Mouse (Mus musculus): ENCODE results near the gene Itga2b.

Itga2b gene

DNA sequence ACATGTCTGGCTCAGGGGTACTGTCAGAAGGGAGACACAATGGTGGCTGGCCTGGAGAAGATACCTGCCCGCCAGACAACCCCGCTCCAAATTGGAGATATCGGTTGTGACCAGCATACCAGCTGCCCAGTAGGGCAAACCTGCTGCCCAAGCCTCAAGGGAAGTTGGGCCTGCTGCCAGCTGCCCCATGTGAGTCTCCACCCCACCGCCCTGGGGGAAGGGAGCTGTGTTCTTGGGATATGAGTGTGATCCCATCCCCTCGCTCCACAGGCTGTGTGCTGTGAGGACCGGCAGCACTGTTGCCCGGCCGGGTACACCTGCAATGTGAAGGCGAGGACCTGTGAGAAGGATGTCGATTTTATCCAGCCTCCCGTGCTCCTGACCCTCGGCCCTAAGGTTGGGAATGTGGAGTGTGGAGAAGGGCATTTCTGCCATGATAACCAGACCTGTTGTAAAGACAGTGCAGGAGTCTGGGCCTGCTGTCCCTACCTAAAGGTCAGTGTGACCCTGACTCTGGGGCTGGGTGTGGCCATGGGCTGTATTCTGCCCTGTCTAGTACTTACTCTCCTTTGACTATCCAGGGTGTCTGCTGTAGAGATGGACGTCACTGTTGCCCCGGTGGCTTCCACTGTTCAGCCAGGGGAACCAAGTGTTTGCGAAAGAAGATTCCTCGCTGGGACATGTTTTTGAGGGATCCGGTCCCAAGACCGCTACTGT lies 34.0 kb downstream of the Itga2b start:
- DNase-seq = no peak

GRCm38 (mm10) chr11:102434816-102435705 lies 34.9 kb downstream of the Itga2b start:
- DNase-seq = no peak

- peak; percentile 85 for DNase-seq
These were observed 35.5 kb downstream of the Itga2b start for GRCm38 (mm10) chr11:102434406-102434805.

- no peak for DNase-seq
These were observed 36.1 kb downstream of the Itga2b start for GRCm38 (mm10) chr11:102433866-102434265.

- peak; percentile 20 for DNase-seq
These were observed 37.0 kb downstream of the Itga2b start for GRCm38 (mm10) chr11:102432896-102433295.

GRCm38 (mm10) chr11:102432115-102432843 lies 37.6 kb downstream of the Itga2b start:
- no peak for DNase-seq

GRCm38 (mm10) chr11:102431728-102432114 lies 38.2 kb downstream of the Itga2b start:
- DNase-seq = no peak

DNA sequence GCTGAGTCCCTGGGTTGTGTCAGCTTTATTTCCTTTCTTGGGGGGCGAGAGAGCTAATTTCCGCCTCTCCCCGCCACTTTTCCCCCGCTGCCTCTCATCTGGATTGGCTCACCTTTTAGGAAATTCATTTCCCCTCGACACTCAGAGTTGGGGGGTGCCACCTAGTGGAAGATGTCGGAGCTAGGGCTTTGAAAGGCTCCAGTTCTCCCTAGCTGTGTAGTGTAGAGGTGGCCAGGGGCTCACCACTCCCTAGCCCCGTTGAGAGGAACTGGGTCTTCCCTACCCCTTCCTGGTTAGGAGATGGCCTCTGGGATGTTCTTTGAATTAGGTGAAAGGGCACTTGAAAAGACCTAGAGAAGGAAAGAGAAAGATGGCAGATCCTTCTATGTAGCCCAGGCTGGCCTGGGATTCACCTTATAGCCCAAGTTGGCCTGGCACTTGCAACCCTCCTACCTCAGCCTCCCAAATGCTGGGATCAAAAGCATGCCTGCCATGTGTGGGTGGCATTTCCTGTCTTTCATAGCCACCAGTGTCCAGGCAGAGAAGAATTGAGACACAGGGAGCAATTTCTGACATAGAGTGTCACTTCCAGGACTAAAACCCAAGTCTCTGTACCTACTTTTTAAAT lies 38.8 kb downstream of the Itga2b start:
- peak; percentile 78 for DNase-seq

DNA sequence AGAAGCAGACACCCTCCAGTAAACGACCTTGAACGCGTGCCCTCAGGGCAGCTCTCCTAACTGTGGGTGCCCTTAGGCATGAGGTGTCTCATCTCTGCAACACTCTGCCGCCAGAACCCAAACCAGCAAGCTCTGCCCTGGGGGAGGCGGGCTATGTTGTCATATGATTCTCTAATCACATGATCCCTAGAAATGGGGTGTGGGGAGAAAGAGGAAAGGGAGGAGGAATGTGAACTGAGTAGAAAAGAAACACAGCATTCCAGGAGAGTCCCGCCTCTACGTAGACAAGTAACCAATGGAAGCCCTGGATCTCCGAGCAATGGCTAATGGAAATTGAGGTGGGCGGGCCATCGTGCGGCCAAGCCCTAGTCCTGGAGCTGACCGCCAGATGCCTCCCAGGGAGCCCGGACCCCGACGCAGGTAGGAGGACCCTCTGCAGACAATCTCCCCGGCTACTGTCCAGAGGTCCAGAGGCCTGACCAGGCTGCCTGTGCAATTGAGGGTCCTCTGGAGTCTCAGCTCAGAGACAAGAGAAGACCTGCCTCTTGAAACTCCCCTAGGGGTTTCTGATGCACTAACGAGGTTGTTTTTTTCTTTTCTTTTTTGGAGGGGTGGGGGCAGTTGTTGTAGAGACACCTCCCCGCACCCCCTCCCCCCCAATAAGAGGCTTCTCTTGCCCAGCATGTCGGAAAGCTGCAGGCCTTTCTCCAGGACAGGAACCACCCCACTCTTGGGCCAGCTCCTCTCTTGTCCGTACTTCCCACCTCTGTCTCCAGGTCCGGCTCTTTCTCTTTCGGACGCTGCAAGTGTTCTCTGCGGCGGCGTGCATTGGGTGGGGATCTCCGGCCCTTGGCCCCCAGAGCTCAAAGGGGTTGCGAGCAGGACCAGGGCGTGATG lies 39.6 kb downstream of the Itga2b start, which contains the start of gene Grn:
TSS of gene Grn (plus strand) at position 195 of the 897 bp plus-strand sequence.
- DNase-seq = peak; percentile 88

DNA sequence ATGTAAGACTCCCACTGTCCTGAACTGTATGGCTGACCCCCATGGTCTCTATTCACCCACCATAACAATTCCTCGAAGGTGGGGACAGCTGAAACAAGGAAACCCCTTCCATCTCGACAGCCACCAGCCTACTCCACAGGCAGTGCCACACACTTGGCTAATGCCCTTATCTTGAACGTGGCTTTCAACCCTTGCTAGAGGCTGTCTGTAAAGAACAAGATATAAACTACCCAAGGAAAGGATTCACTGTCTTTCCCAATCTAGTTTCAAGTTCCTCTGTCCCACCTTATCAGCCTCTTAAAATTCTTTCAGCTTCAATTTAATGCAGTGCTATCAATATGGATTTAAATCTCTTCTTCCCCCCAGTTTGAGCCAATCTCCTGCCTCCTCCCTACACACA lies 40.4 kb downstream of the Itga2b start:
- no peak for DNase-seq

- no peak for DNase-seq
These were observed 40.9 kb downstream of the Itga2b start for GRCm38 (mm10) chr11:102428981-102429540.

- DNase-seq = no peak
These were observed 44.2 kb downstream of the Itga2b start for GRCm38 (mm10) chr11:102425555-102426316.

- no peak for DNase-seq
These were observed 45.3 kb downstream of the Itga2b start for GRCm38 (mm10) chr11:102424666-102425065.

GRCm38 (mm10) chr11:102421559-102421958 lies 48.4 kb downstream of the Itga2b start:
- DNase-seq = no peak

DNA sequence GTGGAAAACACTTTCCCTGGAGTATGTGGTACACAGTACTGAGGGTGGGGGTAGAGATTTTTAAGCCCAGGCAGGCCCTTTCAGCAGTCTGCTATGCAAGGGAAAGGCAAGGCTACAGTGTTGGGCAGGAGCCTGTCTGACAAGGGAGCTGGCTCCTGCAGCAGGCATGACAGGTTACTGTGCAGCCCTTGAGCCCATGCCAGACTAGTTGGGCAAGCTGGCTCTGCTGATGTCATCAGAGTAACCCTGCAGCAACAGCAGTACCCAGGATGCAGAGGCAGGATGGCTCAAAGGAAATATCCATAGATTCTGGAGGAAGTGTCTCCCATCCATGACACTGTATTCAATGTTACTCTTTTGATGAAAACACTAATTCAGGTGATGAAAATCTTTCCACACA lies 51.0 kb downstream of the Itga2b start:
- no peak for DNase-seq

DNA sequence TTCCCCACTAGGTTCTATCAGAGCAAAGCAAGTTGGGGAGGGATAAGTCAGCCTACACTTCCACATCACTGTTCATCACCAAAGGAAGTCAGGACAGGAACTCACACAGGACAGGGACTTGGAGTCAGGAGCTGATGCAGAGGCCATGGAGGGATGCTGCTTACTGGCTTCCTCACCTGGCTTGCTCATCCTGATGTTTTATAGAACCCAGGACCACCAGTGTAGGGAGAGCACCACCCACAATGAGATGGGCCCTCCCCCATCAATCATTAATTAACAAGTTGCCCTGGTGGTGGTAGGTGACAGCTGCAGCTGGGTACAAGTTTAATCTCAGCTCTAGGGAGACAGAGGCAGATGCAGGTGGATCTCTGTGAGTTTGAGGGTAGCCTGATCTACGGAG lies 52.8 kb downstream of the Itga2b start:
- no peak for DNase-seq

- DNase-seq = no peak
These were observed 54.7 kb downstream of the Itga2b start for GRCm38 (mm10) chr11:102415034-102415802.

DNA sequence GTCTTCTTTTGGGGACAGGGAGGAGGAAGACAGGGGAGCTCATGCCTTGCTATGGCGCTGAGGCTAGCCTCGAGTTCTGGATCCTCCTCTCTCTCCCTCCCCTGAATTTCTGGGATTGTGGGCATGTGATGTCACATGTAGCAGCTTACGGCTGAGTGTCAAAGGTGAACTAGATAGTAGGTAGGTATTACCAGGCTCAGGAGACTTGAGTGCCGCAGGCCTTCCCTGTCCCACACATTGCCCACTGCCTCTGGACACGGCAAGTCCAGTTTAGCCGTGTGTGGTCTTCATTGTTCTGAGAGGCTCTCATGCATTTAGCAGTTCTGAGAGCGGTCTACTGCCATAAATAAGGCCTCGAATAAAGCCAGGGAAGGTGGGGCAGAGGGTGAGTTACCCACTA lies 56.9 kb downstream of the Itga2b start:
- no peak for DNase-seq

- DNase-seq = peak; percentile 76
These were observed 58.2 kb downstream of the Itga2b start for GRCm38 (mm10) chr11:102411704-102412103.

DNA sequence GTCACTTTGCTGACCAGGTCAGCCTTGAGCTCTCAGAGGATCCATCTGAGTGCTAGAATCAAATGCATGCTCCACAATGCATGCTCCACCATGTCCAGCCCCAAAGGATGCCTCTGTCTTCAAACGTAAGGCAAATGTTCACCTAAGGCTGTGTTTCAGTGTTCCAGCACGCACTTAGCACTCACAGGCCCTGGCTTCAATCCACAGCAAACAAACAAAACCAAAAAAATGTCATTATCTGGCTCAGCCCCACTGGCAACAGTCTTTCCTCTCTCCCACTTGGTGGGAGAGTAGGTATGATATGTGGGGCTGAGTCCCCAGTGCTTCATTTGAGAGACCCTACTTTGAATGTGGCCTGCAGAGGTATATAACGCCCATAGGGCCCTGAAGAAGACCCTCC lies 58.9 kb downstream of the Itga2b start:
- DNase-seq = no peak
